Mouse (Mus musculus): ENCODE results near the gene Gcsam.

Gcsam gene

GRCm38 (mm10) chr16:45651497-45651896 is 41.3 kb downstream of the Gcsam start:
- no peak for DNase-seq (ENCODE audit: low read depth, low spot score)

- no peak for DNase-seq (ENCODE audit: low read depth, low spot score)
Observed at GRCm38 (mm10) chr16:45653009-45653933, 43.1 kb downstream of the Gcsam start.

GRCm38 (mm10) chr16:45653934-45654332 is 43.8 kb downstream of the Gcsam start, which contains the start of gene BC016579:
BC016579 (minus strand) TSS chr16:45654068.
- no peak for DNase-seq (ENCODE audit: low read depth, low spot score)

GRCm38 (mm10) chr16:45654465-45654864 is 44.3 kb downstream of the Gcsam start:
- no peak for DNase-seq (ENCODE audit: low read depth, low spot score)

GRCm38 (mm10) chr16:45657574-45658159 is 47.5 kb downstream of the Gcsam start:
- no peak for DNase-seq (ENCODE audit: low read depth, low spot score)

- DNase-seq (ENCODE audit: low read depth, low spot score), result no peak
Observed at GRCm38 (mm10) chr16:45658248-45658647, 48.1 kb downstream of the Gcsam start.

GRCm38 (mm10) chr16:45659596-45659995 is 49.4 kb downstream of the Gcsam start:
- peak; percentile 72 for DNase-seq (ENCODE audit: low read depth, low spot score)

- DNase-seq (ENCODE audit: low read depth, low spot score), result no peak
Observed at GRCm38 (mm10) chr16:45662381-45662780, 52.2 kb downstream of the Gcsam start.

GRCm38 (mm10) chr16:45666136-45666535 is 56.0 kb downstream of the Gcsam start:
- no peak for DNase-seq (ENCODE audit: low read depth, low spot score)

GRCm38 (mm10) chr16:45668178-45668577 is 58.0 kb downstream of the Gcsam start:
- DNase-seq (ENCODE audit: low read depth, low spot score), result no peak

GRCm38 (mm10) chr16:45670005-45670404 is 59.8 kb downstream of the Gcsam start:
- no peak for DNase-seq (ENCODE audit: low read depth, low spot score)

All from telencephalon, adult 2 months (tissue).